Mouse (Mus musculus): ENCODE data around the gene Fkbp1b.
A peak's percentile ranks its signal among the peaks of the same experiment; 100 is the strongest.
"Not testable (repeated sequence)": the region's sequence is repeated elsewhere in the genome, so short reads cannot be mapped to it uniquely, and the experiment has no call there.

The Fkbp1b gene

GRCm38 (mm10) chr12:4841392-4841887 lies at the start of gene Fkbp1b:
Fkbp1b (minus strand) TSS chr12:4841591.
- DNase-seq, result peak; percentile 51 to 64

- no peak for DNase-seq
These were observed 48.5 kb upstream of the Fkbp1b start for GRCm38 (mm10) chr12:4889891-4890290.

DNA sequence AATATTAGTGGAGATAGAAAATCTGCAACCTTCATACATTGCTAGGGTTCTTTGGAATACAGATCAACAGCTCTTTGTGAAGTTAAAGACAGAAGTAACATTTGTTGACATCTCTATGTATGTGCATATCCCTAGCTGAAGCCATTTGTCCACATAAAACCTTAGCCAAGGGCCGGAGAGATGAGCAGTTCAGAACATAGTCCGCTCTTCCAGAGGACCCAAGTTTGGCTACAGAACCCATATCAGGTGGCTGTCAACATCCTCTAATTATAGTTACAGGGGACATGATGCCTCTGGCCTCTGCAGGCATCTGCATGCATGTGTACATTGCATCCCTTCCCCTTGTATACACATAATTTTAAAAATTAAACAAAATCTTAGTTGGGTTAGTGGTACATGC lies 47.9 kb upstream of the Fkbp1b start:
- no peak for DNase-seq

DNA sequence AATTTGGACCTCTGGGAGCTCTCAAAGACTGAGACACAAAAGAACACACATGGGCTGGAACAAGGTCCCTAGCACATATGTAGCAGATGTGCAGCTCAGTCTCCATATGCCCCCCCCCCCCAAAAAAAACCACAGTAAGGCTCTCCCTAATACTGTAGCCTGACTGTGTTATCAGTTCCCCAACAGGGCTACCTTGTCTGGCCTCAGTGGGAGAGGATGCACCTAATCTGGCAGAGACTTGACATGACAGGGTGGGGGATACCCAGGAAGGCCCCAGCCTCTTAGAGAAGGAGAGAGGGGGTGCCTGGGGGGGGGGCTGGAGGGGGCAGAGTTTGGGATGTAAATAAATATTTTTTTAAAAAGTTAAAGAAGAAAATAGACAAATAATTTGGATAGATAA lies 47.3 kb upstream of the Fkbp1b start:
- DNase-seq, result no peak

GRCm38 (mm10) chr12:4886581-4886980 lies 45.2 kb upstream of the Fkbp1b start:
- DNase-seq, result not testable (repeated sequence)

DNA sequence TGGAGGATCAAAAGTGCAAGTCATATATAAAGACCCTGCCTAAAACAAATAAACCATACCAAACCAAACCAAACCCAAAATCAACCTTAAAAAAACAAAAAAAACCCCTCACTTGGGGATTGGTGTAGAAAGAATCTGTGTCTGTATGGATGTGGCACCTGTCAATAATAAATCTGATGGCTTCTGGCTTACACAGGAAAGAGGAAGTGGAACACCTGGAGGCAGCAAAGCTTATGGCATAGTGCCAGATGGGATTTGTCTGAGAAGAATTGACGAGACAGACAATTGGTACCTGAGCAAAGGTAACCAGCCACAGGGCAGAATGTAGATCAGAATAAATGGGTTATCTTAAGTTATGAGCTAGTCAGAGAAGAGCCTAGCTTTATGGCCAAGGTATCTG lies 43.7 kb upstream of the Fkbp1b start:
- no peak for DNase-seq

- DNase-seq, result no peak
These were observed 40.7 kb upstream of the Fkbp1b start for GRCm38 (mm10) chr12:4882086-4882485.

DNA sequence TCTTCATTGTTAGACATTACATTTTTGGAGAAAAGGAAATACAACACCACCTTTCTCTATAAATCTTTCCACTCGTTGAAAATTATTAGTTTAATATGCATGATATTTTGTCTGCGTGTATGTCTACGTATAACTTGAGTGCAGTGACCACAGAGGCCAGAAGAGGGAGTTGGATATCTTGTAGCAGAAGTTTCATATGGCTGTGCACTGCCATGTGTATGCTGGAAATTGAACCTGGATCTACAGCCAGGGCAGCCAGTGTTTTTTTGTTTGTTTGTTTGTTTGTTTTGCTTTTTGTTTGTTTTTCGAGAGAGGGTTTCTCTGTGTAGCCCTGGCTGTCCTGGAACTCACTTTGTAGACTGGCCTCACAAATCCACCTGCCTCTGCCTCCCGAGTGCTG lies 37.7 kb upstream of the Fkbp1b start:
- DNase-seq, result no peak

DNA sequence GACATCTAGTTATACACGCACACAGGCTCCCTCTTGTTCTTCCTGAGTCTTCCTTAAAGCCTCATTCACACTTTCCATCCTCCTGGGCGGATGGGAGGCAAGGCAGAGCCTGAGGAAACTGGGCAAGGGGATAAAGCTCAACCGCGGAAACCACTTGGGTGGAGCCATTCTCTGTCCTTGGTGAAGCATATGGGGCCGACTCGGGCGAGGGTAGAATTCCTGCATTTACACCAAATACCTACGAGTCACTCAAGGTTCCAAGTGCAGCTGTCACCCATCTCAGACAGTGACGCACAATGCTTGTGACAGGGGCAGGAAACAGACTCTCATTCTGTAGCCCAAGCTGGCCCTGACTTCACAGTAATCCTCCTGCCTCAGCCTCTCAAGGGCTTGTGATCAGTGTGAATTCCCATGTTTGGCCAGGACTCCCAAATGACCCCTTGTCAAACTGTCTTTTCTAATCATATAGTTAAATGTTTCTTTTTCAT lies 36.9 kb upstream of the Fkbp1b start:
- no peak for DNase-seq

DNA sequence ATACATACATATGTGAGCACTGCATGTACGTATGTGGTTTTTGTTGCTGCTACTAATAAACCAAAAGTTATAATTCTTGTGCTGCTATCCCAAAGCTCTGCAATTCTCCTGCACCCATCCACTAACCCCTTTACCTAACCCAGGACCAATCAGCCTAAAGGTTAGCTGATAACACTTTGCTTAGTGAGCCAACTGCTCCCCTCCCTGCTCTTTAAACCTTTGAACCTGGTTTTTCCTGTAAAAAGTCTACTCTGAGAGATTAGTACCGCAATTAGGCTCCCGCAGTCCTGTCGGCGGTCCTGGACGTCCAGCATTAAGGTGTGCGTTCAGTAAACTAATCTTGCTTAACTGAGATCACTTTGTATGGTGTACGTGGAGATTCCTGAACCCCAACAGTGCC lies 34.2 kb upstream of the Fkbp1b start:
- DNase-seq, result no peak

- peak; percentile 50 to 55 for DNase-seq
These were observed 33.0 kb upstream of the Fkbp1b start, which contains the start of gene Mfsd2b for GRCm38 (mm10) chr12:4874161-4874927. Mfsd2b (minus strand) TSS chr12:4874359.

- DNase-seq, result no peak
These were observed 32.1 kb upstream of the Fkbp1b start for GRCm38 (mm10) chr12:4873531-4873930.

DNA sequence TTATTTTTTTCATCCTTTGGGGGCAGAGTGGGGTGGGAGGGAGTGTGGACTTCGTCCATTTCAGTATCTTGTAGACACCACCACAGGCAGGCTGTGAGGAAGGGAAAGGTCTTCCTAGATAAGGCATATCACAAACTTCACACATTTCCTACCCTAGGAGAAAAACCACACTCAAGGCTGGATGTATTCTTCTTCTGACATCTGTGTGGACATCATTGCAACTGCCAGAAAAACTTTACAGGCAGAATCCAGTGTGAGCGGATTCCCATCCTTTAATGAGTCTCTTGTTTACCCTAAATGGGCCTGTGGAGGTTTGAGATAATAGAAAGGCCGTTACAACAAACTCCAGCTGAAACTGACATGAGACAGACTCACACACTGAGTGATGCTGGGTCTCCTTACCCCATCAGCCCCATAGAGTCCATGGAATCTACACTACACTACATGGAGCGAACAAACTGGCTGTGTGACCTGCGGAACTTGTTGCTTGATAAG lies 31.6 kb upstream of the Fkbp1b start:
- DNase-seq, result no peak

DNA sequence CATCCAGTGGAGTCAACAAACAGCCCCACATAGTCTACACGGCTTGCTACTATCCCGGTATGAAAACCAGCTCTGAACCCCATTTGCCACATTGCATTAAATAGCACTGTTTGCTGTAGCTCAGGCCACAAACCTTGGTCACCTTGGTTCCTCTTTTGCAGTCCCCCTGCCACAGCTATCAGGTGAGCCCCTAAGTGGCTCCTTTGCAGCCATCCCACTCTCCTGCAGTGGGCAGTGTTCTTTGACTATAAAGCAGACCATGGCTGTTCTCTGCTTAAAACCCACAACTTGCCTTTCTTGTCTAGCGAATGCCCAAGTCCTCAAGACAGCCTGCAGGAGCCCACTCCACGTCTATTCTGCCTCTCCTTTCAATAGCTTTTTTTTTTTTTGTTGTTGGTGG lies 30.9 kb upstream of the Fkbp1b start:
- DNase-seq, result no peak

GRCm38 (mm10) chr12:4871260-4871659 lies 29.9 kb upstream of the Fkbp1b start:
- DNase-seq, result no peak

DNA sequence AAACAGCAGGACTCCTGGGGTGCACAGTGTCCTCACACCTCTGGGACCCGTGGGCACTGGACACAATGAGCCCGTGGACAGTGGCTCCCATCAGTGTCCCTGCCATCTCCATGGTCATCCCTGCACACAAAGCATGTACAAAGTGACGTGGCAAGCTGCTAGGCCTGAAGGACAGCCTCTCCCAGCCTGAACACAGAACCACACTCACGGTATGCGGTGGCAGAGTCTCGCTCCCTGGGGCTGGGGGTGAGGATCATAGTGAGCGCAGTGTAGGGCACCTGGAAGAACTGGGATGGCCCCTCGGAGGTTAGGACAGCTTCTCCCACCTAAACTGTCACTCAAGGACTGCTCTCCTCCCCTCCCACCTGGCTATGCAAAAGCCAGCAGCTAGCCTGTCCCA lies 27.5 kb upstream of the Fkbp1b start:
- DNase-seq, result no peak

- DNase-seq, result no peak
These were observed 22.9 kb upstream of the Fkbp1b start for GRCm38 (mm10) chr12:4864338-4864690.

GRCm38 (mm10) chr12:4863654-4864337 lies 22.4 kb upstream of the Fkbp1b start:
- peak; percentile 38 to 42 for DNase-seq

- no peak for DNase-seq
These were observed 21.3 kb upstream of the Fkbp1b start for GRCm38 (mm10) chr12:4862672-4863071.

GRCm38 (mm10) chr12:4859241-4859914 lies 18.0 kb upstream of the Fkbp1b start:
- no peak for DNase-seq

- no peak for DNase-seq
These were observed 15.4 kb upstream of the Fkbp1b start for GRCm38 (mm10) chr12:4856834-4857233.

GRCm38 (mm10) chr12:4856160-4856559 lies 14.8 kb upstream of the Fkbp1b start:
- DNase-seq, result no peak

- DNase-seq, result peak; percentile 30 to 36
These were observed 2.4 kb upstream of the Fkbp1b start for GRCm38 (mm10) chr12:4843741-4844140.
